Mouse (Mus musculus) gonadal fat pad, adult 2 months (tissue): ENCODE data around the gene Caln1. TPM values are rescaled to one million over a fixed set of nuclear protein-coding genes. Genes with fewer than 3 reads are reported as not detected.
"Not testable (repeated sequence)": the region's sequence is repeated elsewhere in the genome, so short reads cannot be mapped to it uniquely, and the experiment has no call there.

Source experiments
- DNase-seq: peaks from one replicate; pipeline ENCODE4 v3.0.0-alpha.2; 2012; ENCODE audit warnings: low read depth
- polyA plus RNA-seq: library from polyadenylated mRNA; depleted of rRNA; stranded (reverse); fragments of >200 nt; gene quantifications from 2 replicates; pipeline ENCODE4 v1.2.3, GENCODE M21; 2012

The Caln1 gene
- polyA plus RNA-seq, 1 experiment, result 0.12 TPM

DNA sequence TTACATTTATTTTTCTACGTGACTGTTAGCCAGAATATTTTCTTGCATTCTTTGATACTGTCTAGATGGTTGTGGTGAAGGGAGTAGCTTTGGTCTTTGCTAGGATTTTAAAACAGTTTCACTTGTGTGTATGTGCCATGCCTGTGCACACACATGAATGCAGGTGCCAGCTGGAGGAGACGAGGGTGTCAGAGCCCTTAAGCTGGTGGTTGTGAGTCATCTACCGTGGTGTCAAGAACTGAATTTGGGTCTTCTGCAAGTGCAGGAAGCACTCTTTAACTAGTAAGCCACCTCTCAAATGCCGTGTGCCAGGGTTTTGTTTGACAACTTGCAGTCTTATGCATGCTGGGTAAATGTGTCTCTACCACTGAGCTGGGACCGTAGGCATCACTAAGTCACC is 178.2 kb downstream of the Caln1 start:
- DNase-seq, result no peak

- DNase-seq, result no peak
Observed at GRCm38 (mm10) chr5:130553916-130554315, 184.7 kb downstream of the Caln1 start.

GRCm38 (mm10) chr5:130563146-130563545 is 193.9 kb downstream of the Caln1 start:
- no peak for DNase-seq

GRCm38 (mm10) chr5:130566002-130566401 is 196.7 kb downstream of the Caln1 start:
- no peak for DNase-seq

GRCm38 (mm10) chr5:130577581-130577980 is 208.3 kb downstream of the Caln1 start:
- no peak for DNase-seq

GRCm38 (mm10) chr5:130584042-130584441 is 214.8 kb downstream of the Caln1 start:
- no peak for DNase-seq

DNA sequence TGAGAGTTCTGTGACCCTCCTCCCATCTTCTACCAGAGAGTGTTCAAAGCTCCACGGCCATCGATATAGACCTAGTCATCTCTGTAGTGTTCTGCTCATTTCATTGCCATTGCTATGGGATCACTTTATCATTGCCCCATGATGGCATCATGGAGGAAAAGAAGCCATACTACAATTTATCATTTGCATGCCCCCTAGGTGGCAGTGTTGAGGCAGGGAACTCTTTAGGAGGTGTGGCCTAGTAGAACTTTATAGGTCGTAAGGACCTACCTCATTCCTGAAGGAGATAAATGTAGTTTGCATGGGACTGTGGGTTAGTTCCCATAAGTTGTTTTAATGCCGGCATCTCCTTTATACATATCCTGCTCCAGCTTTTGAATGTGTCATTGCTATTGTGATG is 217.0 kb downstream of the Caln1 start:
- DNase-seq, result no peak

DNA sequence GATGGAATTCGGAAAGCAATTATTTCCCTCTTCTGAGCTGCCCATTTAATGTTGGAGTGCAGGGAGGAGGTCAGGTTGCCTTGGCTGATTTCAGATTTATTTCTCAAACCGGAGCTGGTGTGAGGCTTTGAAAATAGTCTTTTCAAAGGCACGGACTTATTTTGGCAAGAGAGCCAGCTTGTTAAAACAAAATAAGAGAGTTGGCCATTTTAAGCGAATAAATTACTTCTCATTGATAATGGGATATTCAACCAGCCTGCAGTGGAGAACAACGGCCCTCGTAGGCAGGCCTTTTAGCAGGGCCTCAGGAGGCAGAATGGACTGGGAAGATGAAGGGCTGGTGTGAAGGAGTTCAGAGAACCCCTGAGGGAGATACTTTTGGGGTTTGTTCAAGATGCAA is 227.3 kb downstream of the Caln1 start:
- no peak for DNase-seq

DNA sequence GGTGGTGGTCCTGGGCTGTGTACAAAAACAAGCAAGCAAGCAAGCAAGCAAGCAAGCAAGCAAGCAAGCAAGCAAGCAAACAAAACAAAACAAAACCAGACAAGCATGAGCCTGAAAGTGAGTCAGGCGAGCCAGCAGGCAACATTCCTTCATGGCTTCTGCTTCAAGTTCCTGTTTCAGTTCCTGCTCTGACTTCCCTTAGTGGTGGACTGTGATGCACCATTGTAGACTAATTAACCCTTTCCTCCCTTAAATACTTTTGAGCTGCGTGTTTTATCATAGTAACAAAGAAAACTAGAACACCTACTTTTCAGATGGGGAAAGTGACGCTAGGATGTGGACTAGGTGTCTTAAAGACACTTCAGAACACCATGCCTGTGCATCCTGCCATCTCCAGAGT is 244.4 kb downstream of the Caln1 start:
- DNase-seq, result no peak

DNA sequence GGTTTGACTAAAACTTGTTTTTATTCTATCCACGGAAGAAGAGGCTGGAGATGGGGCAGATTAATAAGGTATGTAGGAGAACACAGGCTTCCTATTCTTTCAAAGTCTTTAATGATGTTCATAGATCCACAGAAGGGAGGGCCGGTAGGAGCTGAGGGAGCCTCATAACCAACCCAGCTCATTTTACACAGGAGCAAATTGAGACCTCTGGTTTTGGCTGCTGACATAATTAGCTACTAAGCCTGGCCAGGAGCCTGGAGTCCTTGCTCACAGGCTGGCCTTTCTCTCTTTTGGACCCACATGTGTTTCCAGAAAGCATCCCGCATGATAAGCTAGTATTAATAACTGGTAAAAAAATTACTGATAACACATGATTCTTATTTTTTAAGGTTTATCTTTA is 245.0 kb downstream of the Caln1 start:
- DNase-seq, result no peak

GRCm38 (mm10) chr5:130620060-130620459 is 250.8 kb downstream of the Caln1 start:
- no peak for DNase-seq

DNA sequence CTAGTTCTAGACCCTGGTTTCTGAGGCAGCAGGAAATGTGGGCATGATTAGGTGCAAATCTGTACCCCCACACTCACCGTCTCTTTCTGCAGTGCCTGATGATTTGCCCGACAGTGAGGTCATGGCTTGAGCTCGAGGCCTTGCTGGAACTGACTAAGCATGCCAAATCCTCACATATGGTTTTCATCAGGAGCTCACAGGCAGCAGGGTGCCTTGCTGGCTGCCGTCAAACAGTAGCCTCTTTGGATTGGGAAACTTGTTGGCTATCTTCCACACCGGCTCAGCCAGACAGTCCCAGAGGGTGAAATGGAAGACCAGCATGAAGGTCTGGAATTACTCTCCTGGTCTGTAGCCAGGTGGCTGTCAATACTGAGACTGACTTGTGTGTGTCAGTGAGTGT is 254.0 kb downstream of the Caln1 start:
- peak; percentile 20 for DNase-seq

DNA sequence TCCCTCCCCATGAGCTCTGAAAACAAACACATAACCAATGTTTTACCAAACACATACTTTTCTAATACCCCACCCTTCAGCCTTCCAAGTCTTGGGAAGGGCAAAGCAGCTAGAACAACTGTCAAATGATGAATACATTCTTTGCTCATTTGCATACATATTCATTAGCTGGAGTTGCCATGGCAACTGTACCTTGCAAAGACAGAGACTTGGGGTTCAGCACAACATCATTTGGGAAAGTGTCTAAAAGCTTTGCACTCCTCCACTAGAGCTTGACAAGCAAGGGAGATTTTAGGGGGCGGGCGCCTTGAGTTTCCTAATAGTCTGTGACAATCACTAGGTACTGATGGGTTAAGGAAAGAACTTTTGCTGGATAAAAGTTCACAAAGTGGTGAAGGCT is 258.5 kb downstream of the Caln1 start:
- no peak for DNase-seq

- DNase-seq, result no peak
Observed at GRCm38 (mm10) chr5:130635397-130635796, 266.1 kb downstream of the Caln1 start.

GRCm38 (mm10) chr5:130641881-130642280 is 272.6 kb downstream of the Caln1 start:
- DNase-seq, result no peak

DNA sequence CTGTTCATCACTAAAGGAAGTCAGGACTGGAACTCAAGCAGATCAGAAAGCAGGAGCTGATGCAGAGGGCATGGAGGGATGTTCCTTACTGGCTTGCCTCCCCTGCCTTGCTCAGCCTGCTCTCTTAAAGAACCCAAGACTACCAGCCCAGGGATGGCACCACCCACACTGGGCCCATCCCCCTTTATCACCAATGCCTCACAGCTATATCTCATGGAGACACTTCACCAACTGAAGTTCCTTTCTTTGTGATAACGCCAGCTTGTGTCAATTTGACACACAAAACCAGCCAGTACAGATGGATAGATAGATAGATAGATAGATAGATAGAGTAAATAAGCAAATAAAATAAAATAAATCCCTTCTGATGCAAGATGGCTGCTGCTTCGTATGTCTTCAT is 276.9 kb downstream of the Caln1 start:
- DNase-seq, result not testable (repeated sequence)

DNA sequence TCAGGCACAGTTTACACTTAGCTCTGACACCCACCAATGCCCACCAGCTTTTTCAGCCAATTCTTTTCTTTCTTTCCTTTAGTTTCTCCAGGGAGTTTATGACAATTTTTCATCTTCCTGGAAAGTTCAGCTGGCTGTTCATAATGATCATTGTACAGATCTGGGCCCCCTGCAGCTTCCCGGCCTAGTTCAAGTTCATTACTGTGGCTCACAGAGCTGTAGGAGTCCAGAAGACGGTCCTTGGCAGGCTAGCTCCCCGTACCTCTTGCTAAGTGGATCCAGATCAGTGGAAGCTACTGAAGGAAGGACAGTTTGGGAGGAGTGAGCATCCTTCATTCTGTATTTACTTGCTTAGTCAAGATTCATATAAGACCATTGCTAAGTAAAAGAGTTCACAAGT is 288.9 kb downstream of the Caln1 start:
- DNase-seq, result no peak

GRCm38 (mm10) chr5:130666091-130666490 is 296.8 kb downstream of the Caln1 start:
- DNase-seq, result no peak

- no peak for DNase-seq
Observed at GRCm38 (mm10) chr5:130672588-130672987, 303.3 kb downstream of the Caln1 start.

DNA sequence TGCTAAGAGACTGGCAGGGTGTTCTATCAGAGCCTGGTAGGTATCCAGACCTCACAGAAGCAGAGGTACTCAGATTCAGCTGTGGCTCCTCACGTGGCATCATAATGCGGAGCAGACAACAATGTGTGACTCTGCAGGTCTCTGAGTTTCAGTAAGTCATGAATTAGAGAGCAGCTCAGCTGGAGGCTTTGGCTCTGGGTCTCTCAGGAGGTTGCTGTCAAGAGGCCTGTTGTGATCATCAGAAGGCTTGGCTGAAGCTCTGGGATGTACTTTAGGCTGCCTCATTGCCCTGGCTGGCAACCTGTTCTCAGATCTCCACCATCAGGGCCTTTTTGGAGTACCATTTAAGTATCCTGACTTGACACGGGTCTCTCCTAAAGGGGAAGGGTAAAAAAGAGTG is 303.8 kb downstream of the Caln1 start:
- DNase-seq, result no peak

- DNase-seq, result no peak
Observed at GRCm38 (mm10) chr5:130677895-130678294, 308.6 kb downstream of the Caln1 start.

GRCm38 (mm10) chr5:130685911-130686658 is 316.8 kb downstream of the Caln1 start:
- DNase-seq, result no peak

DNA sequence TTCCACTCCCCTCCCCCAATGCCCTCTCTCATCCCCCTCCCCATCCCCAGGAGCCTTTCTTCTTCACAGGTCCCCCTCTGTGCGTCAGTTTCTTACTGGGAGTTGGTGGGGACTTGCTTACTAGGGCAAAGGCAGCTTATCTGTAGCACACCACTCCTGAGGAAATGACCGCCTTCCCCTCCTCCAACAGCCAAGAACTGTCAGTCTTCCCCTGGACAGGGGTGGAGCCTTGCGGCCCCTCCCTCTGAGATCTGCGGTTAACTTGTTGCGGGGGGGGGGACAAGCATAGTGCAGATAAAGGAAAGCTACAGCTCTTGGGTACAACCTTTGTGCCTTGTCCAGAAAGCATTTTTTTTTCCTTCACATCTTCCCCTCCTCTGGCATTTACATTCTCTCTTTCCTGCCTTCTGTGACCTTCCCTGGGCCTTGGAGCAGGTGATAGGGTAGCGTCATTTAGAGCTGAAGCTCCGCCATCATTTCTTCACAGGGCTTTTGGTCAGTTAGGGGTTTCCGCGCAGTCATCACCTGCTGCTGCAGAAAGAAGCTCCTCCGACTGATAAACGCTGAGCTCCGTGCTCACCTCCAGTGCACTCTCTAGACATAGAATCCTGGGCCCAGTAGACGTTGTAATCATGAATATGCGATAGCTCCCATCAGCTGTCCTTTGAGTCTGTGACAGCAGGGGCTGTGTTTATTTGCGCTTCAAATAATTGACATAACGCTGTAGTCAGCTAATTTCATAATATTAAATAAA is 319.3 kb downstream of the Caln1 start:
- no peak for DNase-seq
